Mouse (Mus musculus) forelimb bud, embryonic 11.5 days (tissue): ENCODE measurements at regions not wholly inside any gene's neighbourhood (a gene's known extent, or its start where the extent isn't known, plus 50 kb on each side); places are given as distances from the start of the nearest gene placed in this dataset.

Experiments
- DNase-seq: peaks from one replicate; pipeline ENCODE4 v3.0.0-alpha.2; 2012; ENCODE audit warnings: low read depth, low spot score

- no peak for DNase-seq
Observed at GRCm38 (mm10) chr3:154513566-154513965, 82.9 kb upstream of the Cryz start.

GRCm38 (mm10) chr3:154510160-154510559 lies 86.4 kb upstream of the Cryz start:
- DNase-seq: no peak

GRCm38 (mm10) chr3:154509394-154509793 lies 87.1 kb upstream of the Cryz start:
- no peak for DNase-seq

GRCm38 (mm10) chr3:154493387-154493920 lies 103.1 kb upstream of the Cryz start:
- no peak for DNase-seq

GRCm38 (mm10) chr3:154472426-154472825 lies 124.1 kb upstream of the Cryz start:
- peak; percentile 11 for DNase-seq

GRCm38 (mm10) chr3:154467581-154468374 lies 128.7 kb upstream of the Cryz start:
- DNase-seq: no peak

- no peak for DNase-seq
Observed at GRCm38 (mm10) chr3:154458208-154458607, 127.7 kb upstream of the Lhx8 start.

GRCm38 (mm10) chr3:154453025-154453424 lies 122.6 kb upstream of the Lhx8 start:
- DNase-seq: no peak

- DNase-seq: no peak
Observed at GRCm38 (mm10) chr3:154452585-154452984, 122.1 kb upstream of the Lhx8 start.

- no peak for DNase-seq
Observed at GRCm38 (mm10) chr3:154451169-154451568, 120.7 kb upstream of the Lhx8 start.

- DNase-seq: no peak
Observed at GRCm38 (mm10) chr3:154443351-154444075, 113.1 kb upstream of the Lhx8 start.

- DNase-seq: no peak
Observed at GRCm38 (mm10) chr3:154441454-154441853, 111.0 kb upstream of the Lhx8 start.

- no peak for DNase-seq
Observed at GRCm38 (mm10) chr3:154440899-154441298, 110.4 kb upstream of the Lhx8 start.

GRCm38 (mm10) chr3:154430856-154431255 lies 100.4 kb upstream of the Lhx8 start:
- no peak for DNase-seq

- no peak for DNase-seq
Observed at GRCm38 (mm10) chr3:154429666-154430065, 99.2 kb upstream of the Lhx8 start.

- DNase-seq: no peak
Observed at GRCm38 (mm10) chr3:154424589-154424988, 94.1 kb upstream of the Lhx8 start.

- no peak for DNase-seq
Observed at GRCm38 (mm10) chr3:154421461-154421950, 91.0 kb upstream of the Lhx8 start.

- DNase-seq: no peak
Observed at GRCm38 (mm10) chr3:154418177-154418832, 87.8 kb upstream of the Lhx8 start.

- no peak for DNase-seq
Observed at GRCm38 (mm10) chr3:154414358-154414757, 83.9 kb upstream of the Lhx8 start.

- no peak for DNase-seq
Observed at GRCm38 (mm10) chr3:154410292-154410691, 79.8 kb upstream of the Lhx8 start.

GRCm38 (mm10) chr3:154402081-154402480 lies 71.6 kb upstream of the Lhx8 start:
- peak; percentile 59 for DNase-seq

GRCm38 (mm10) chr3:154393626-154394025 lies 63.2 kb upstream of the Lhx8 start:
- DNase-seq: no peak
